Mouse (Mus musculus): ENCODE results near the gene Kntc1.

GRCm38 (mm10) chr5:123816891-123817290 lies 67.4 kb downstream of the Kntc1 start:
- TF ChIP-seq CTCF (IDR thresholded peaks at IDR 0.05; ENCODE audit: borderline replicate concordance, control insufficient read depth, extremely low read depth, insufficient read depth, low read length, poor library complexity) (no peak), POLR2A (IDR thresholded peaks at IDR 0.05; ENCODE audit: control insufficient read depth, extremely low read depth, insufficient read depth, low read length, poor library complexity) (no peak)
